Mouse (Mus musculus) right cerebral cortex, postnatal 25 days (tissue): ENCODE data around the gene Naaladl1.
"Not testable (repeated sequence)": the region's sequence is repeated elsewhere in the genome, so short reads cannot be mapped to it uniquely, and the experiment has no call there.

Source experiments
- DNase-seq: peaks from one replicate; pipeline ENCODE4 v3.0.0; 2022

Gene Naaladl1

GRCm38 (mm10) chr19:6132171-6132827 lies 26.7 kb downstream of the Naaladl1 start:
- DNase-seq, result no peak

GRCm38 (mm10) chr19:6133197-6133596 lies 27.6 kb downstream of the Naaladl1 start:
- not testable (repeated sequence) for DNase-seq

GRCm38 (mm10) chr19:6136397-6136796 lies 30.8 kb downstream of the Naaladl1 start:
- DNase-seq, result no peak

- no peak for DNase-seq
Measured at GRCm38 (mm10) chr19:6139701-6140100, 34.1 kb downstream of the Naaladl1 start.

- no peak for DNase-seq
Measured at GRCm38 (mm10) chr19:6140374-6140677, 34.7 kb downstream of the Naaladl1 start.

GRCm38 (mm10) chr19:6140678-6141393 lies 35.3 kb downstream of the Naaladl1 start, which contains the start of gene Batf2:
Batf2 (plus strand) TSS chr19:6140983.
- DNase-seq, result peak; percentile 91

GRCm38 (mm10) chr19:6141394-6141749 lies 35.8 kb downstream of the Naaladl1 start, which contains the start of gene Arl2:
Arl2 (minus strand) TSS chr19:6141548.
- peak; percentile 75 for DNase-seq

- no peak for DNase-seq
Measured at GRCm38 (mm10) chr19:6144842-6145241, 39.3 kb downstream of the Naaladl1 start.

GRCm38 (mm10) chr19:6155174-6155573 lies 49.6 kb downstream of the Naaladl1 start:
- no peak for DNase-seq

- no peak for DNase-seq
Measured at GRCm38 (mm10) chr19:6156372-6156771, 50.8 kb downstream of the Naaladl1 start.

GRCm38 (mm10) chr19:6157220-6157619 lies 51.6 kb downstream of the Naaladl1 start:
- DNase-seq, result no peak

GRCm38 (mm10) chr19:6163872-6164547 lies 58.4 kb downstream of the Naaladl1 start:
- DNase-seq, result no peak
